Mouse (Mus musculus) forebrain, embryonic 16.5 days (tissue): Measurements from ENCODE around the gene Eif4g3. TPM values are rescaled to one million over a fixed set of nuclear protein-coding genes. Genes with fewer than 3 reads are reported as not detected.

Experiments used
- ATAC-seq: fragments of 200-750 bp; cut with Nextera tagmentation; 2 replicates; pipeline ENCODE4 v1.8.0; 2017; ENCODE audit warnings: mild to moderate bottlenecking, moderate library complexity
- H3K27ac ChIP-seq: fragments of 300-500 bp; sonication (generic); 2 replicates; pipeline ENCODE4 v1.5.1; 2014; ENCODE audit warnings: low read length, control low read depth
- H3K27me3 ChIP-seq: fragments of 300-500 bp; sonication (generic); replicated peaks from 2 replicates; pipeline ENCODE4 v1.6.1; 2014; ENCODE audit warnings: low read length; ENCODE audit not compliant: control insufficient read depth, insufficient read depth
- H3K36me3 ChIP-seq: fragments of 300-500 bp; sonication (generic); 2 replicates; pipeline ENCODE4 v1.6.1; 2014; ENCODE audit not compliant: control insufficient read depth, insufficient read depth
- H3K4me1 ChIP-seq: fragments of 300-500 bp; sonication (generic); replicated peaks from 2 replicates; pipeline ENCODE4 v1.6.1; 2014; ENCODE audit warnings: low read length; ENCODE audit not compliant: control insufficient read depth, insufficient read depth
- H3K4me2 ChIP-seq: fragments of 300-500 bp; sonication (generic); 2 replicates; pipeline ENCODE4 v1.6.1; 2014; ENCODE audit warnings: mild to moderate bottlenecking, low read length, control low read depth
- H3K4me3 ChIP-seq: fragments of 300-500 bp; sonication (generic); replicated peaks from 2 replicates; pipeline ENCODE4 v1.5.1; 2014; ENCODE audit warnings: mild to moderate bottlenecking, low read length, control low read depth
- H3K9ac ChIP-seq: fragments of 300-500 bp; sonication (generic); replicated peaks from 2 replicates; pipeline ENCODE4 v1.6.1; 2014; ENCODE audit warnings: low read depth, low read length, control low read depth
- H3K9me3 ChIP-seq: fragments of 300-500 bp; sonication (generic); 2 replicates; pipeline ENCODE4 v1.6.1; 2016; ENCODE audit warnings: low read length; ENCODE audit not compliant: control insufficient read depth
- WGBS: fragments of 180-500 bp; shearing (Covaris S2); extraction: QIAGEN DNeasy Blood & Tissue Kit; methylation state at CpG from one replicate; pipeline ENCODE4 v1.1.7; 2014; 5-methylcytosine and 5-hydroxymethylcytosine counted together
- polyA plus RNA-seq: library from polyadenylated mRNA; unstranded; fragments of >200 nt; fragmentation: Nextera tagmentation; extraction: Ambion mirVana; gene quantifications from 2 replicates; pipeline ENCODE4 v1.2.1, GENCODE M21; 2015

Gene Eif4g3
- polyA plus RNA-seq, 1 experiment from 2014 or later: 51.7 TPM

GRCm38 (mm10) chr4:138086949-138087348, 94.1 kb downstream of the Eif4g3 start:
- 89% methylated on average over 5 of the region's 5 CpGs for WGBS
- ATAC-seq: no peak

DNA sequence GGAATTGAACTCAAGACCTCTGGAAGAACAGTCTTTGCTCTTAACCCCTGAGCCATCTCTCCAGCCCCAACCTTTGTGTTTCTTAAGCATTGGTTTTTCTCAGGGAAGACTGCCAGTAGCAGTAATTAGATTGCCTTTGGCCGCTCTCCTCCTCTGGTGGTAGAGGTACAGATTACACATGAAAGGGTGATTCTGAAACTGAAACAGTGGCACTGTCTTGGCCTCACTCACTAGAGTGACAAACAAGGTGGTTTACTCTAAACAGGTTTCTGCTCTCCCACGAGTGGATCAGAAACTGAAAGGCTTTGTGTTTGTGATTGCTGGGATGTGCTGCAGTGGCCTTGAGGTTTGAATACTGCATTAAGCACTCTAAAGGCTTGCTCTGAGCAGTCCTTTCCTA, 96.7 kb downstream of the Eif4g3 start:
- Histone ChIP-seq H3K4me1 (peaks cover 9% of the 10 kb centered on the region), H3K27me3 (no peaks in the 10 kb centered on the region), H3K9me3 (no peaks in the 10 kb centered on the region), H3K4me2 (no peak overlapping the region), H3K36me3 (no peaks in the 10 kb centered on the region), H3K27ac (no peak overlapping the region), H3K4me3 (no peak overlapping the region), H3K9ac (no peak overlapping the region)
- WGBS: 51% methylated on average over 2 of the region's 2 CpGs
- ATAC-seq: no peak

More at GRCm38 (mm10) chr4:138086949-138087348, 94.1 kb downstream of the Eif4g3 start:
- H3K36me3 ChIP-seq: peaks cover 3% of the 10 kb centered on the region; the same call in 1 of the 2 replicates
- H3K4me2 ChIP-seq: no peak overlapping the region
- no peak overlapping the region for H3K27ac ChIP-seq
- H3K4me1 ChIP-seq: peaks cover 21% of the 10 kb centered on the region
- H3K9ac ChIP-seq: no peak overlapping the region
- H3K4me3 ChIP-seq: no peak overlapping the region
- H3K27me3 ChIP-seq: no peaks in the 10 kb centered on the region
- no peaks in the 10 kb centered on the region for H3K9me3 ChIP-seq

DNA sequence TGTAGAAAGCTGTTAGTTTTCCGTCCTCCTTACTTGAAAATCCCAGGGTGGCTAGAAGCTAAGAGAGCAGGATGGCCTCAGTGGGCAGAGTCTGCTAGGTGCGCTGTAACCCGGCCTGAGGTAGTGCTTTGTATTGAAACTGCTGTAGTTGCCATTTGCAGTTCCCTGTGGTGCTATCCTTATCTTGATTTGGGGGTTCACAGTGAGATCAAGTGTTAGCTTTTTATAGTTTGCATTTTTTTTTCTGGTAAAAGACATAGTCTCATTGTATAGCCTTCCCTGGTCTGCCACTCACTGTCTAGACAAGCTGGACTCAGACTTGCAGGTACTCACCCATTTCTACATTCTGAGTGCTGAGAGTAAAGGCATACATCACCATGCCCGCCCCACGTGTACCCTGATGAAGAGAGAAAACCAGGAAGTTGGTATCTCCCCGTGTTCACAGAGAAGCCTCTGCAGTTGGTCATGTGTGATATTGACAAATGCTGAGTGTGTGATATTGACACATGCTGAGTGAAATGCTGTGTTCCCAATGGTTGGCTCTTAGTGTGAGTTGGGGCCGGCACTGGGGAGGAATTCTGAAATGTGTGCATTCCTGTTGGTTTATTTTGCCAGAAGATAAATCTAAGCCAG, 98.9 kb downstream of the Eif4g3 start:
- H3K27me3 ChIP-seq: no peaks in the 10 kb centered on the region
- H3K9ac ChIP-seq: no peak overlapping the region
- no peak overlapping the region for H3K27ac ChIP-seq
- no peaks in the 10 kb centered on the region for H3K36me3 ChIP-seq
- H3K9me3 ChIP-seq: no peaks in the 10 kb centered on the region
- no peaks in the 10 kb centered on the region for H3K4me1 ChIP-seq
- H3K4me2 ChIP-seq: no peak overlapping the region
- no peak for ATAC-seq
- H3K4me3 ChIP-seq: no peak overlapping the region
- WGBS: 82% methylated on average over 7 of the region's 7 CpGs

DNA sequence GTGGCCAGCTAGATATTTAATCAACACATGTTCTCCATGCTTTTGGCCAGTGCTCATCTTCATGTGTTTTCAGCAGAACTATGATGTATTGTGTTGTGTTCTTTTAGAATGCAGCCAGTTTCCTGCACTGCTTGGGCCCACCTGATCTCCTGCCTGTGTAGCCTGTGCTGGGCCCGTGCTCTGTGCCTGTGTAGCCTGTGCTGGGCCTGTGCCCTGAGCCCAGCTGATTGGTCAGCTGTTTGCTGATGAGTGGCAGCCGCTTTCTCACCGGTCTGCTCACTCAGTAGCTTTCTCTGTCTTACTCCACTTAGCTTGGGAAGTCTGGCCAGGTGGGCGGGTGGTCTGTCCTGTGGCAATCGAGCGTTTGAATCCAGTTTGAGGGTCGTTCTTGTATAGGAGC, 107.6 kb downstream of the Eif4g3 start:
- Histone ChIP-seq H3K4me2 (no peak overlapping the region), H3K27me3 (no peaks in the 10 kb centered on the region), H3K9ac (no peak overlapping the region), H3K36me3 (peaks cover 19% of the 10 kb centered on the region), H3K9me3 (no peaks in the 10 kb centered on the region), H3K4me1 (no peaks in the 10 kb centered on the region), H3K4me3 (no peak overlapping the region), H3K27ac (no peak overlapping the region)
- ATAC-seq: no peak
- WGBS: 84% methylated on average over 7 of the region's 7 CpGs

GRCm38 (mm10) chr4:138101795-138102194, 109.0 kb downstream of the Eif4g3 start:
- Histone ChIP-seq H3K36me3 (peaks cover 25% of the 10 kb centered on the region), H3K9ac (no peak overlapping the region), H3K4me3 (no peak overlapping the region), H3K27ac (no peak overlapping the region), H3K27me3 (no peaks in the 10 kb centered on the region), H3K9me3 (no peaks in the 10 kb centered on the region), H3K4me2 (no peak overlapping the region), H3K4me1 (no peaks in the 10 kb centered on the region)
- ATAC-seq: no peak
- 85% methylated on average over 10 of the region's 10 CpGs for WGBS

DNA sequence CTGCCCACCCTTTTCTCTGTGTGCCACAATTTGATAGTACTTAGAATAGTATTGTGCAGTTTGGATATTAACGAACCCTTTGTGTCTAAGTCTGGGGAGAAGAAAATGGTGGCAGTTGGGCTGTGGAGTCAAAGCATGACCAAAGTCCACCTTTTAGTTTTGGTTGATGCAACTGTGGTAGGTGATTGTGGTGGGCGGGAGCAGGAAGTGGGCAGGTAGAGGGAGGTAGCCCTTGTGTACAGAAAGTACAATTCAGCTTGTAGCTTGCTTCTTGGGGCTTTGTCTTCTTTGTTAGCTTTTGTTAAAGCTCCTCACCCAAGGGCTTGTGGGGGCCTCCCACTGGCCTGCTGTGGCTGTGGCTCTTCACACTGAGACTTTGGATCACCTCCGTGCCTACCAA, 109.6 kb downstream of the Eif4g3 start:
- no peak overlapping the region for H3K4me3 ChIP-seq
- no peak for ATAC-seq
- no peak overlapping the region for H3K27ac ChIP-seq
- H3K9me3 ChIP-seq: no peaks in the 10 kb centered on the region
- no peaks in the 10 kb centered on the region for H3K4me1 ChIP-seq
- H3K36me3 ChIP-seq: peaks cover 21% of the 10 kb centered on the region
- no peak overlapping the region for H3K9ac ChIP-seq
- H3K4me2 ChIP-seq: no peak overlapping the region
- H3K27me3 ChIP-seq: no peaks in the 10 kb centered on the region
- 83% methylated on average over 3 of the region's 3 CpGs for WGBS

DNA sequence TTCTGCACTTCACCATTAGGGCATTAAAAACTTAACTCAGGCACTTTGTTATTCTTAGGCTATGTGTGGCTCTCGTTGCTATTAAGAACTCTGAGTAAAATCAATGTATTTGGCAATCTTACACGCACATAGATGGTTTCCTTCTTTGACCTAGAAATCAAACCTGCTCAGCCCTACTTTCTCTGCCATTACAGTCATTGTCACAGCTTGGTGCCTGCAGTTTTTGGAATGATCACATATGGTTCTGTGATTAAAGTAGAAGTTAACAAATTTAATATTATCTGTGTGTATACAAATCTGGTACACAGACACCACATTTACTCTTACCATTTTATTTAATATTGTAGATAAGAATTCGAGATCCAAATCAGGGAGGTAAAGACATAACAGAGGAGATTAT, 112.1 kb downstream of the Eif4g3 start:
- H3K27me3 ChIP-seq: no peaks in the 10 kb centered on the region
- H3K4me1 ChIP-seq: no peaks in the 10 kb centered on the region
- no peak overlapping the region for H3K27ac ChIP-seq
- H3K9ac ChIP-seq: no peak overlapping the region
- H3K4me3 ChIP-seq: no peak overlapping the region
- H3K36me3 ChIP-seq: peaks cover 13% of the 10 kb centered on the region
- ATAC-seq: no peak
- WGBS: 93% methylated on average over 3 of the region's 3 CpGs
- no peak overlapping the region for H3K4me2 ChIP-seq
- H3K9me3 ChIP-seq: no peaks in the 10 kb centered on the region

DNA sequence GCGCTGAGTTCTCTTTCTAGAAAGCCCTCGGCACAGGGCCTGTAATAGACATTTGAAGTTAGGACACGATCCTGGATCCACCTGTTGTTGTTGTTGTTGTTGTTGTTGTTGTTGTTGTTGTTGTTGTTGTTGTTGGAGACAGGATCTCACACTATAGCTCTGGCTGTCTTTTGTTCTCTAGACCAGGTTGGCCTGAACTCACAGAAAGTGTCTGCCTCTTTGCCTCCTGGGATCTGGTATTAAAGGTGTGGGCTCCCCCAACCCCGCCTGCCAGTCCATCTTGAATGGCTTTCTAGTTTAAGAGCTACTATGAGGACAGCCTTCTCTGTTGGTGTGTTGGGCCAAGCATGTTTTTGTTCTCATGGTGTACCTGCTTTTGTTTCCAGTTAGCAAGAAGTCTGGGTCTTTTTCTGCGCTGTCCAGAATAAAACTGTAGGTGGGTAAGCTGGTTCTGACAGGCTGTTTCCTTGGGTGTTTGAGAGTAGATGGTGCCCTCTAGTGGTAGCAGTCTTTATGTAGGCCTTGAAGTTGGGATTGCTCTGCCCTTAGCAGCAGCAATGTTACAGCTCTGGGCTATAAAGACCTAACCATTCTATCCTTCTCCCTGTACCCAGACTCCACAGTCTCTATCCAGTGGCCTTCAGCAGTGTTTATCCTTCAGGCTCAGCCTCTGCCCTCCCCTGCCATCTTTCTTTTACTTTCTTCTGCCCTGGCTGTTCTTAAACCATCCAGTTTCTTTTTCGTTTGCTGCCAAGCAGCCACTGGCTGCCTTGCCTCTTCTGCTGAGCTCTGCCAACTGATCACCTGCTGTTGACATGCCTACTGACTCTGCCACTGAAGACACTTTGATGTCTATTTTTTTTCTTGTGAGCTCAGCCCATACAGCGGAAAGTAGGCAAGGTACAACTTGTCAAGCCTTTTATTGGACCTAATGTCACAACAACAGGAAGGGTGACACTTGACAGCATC, 114.9 kb downstream of the Eif4g3 start:
- H3K4me3 ChIP-seq: no peak overlapping the region
- H3K27me3 ChIP-seq: no peaks in the 10 kb centered on the region
- WGBS: 87% methylated on average over 7 of the region's 7 CpGs
- H3K9me3 ChIP-seq: no peaks in the 10 kb centered on the region
- no peak overlapping the region for H3K27ac ChIP-seq
- no peaks in the 10 kb centered on the region for H3K4me1 ChIP-seq
- ATAC-seq: peak; percentile 73
- H3K4me2 ChIP-seq: no peak overlapping the region
- H3K9ac ChIP-seq: no peak overlapping the region
- H3K36me3 ChIP-seq: peaks cover 13% of the 10 kb centered on the region

DNA sequence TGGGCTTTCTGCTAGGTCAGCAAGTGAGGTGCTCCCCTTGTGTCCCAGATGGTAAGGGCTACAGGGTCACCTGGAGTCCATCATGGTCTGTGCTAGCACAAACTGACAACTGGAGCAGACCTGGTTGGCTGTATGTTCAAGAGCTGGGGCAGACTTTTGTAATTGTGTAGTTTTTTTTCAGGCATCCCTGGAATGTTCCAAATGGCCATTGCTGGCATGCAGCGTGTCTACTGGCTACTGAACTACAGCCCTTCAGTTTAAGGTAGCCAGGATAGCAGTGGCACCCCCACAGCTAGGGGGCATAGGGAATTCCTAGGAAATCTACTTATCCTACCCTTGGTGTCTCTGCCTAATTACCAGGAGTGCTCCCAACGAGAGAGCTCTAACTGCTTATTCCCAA, 115.7 kb downstream of the Eif4g3 start:
- 82% methylated on average over 2 of the region's 2 CpGs for WGBS
- H3K36me3 ChIP-seq: peaks cover 13% of the 10 kb centered on the region
- no peaks in the 10 kb centered on the region for H3K9me3 ChIP-seq
- H3K4me3 ChIP-seq: no peak overlapping the region
- H3K4me1 ChIP-seq: no peaks in the 10 kb centered on the region
- no peaks in the 10 kb centered on the region for H3K27me3 ChIP-seq
- H3K4me2 ChIP-seq: no peak overlapping the region
- H3K27ac ChIP-seq: no peak overlapping the region
- ATAC-seq: no peak
- no peak overlapping the region for H3K9ac ChIP-seq
